Mouse (Mus musculus) megakaryocyte, adult 5-6 weeks (primary cell): Measurements from ENCODE around the gene 2310022B05Rik. TPM values are rescaled to one million over a fixed set of nuclear protein-coding genes. Genes with fewer than 3 reads are reported as not detected.
A peak's percentile ranks its signal among the peaks of the same experiment; 100 is the strongest.

Experiments
- ATAC-seq: 2 replicates; pipeline ENCODE4 v1.8.0; 2016; ENCODE audit warnings: mild to moderate bottlenecking, inconsistent platforms; ENCODE audit not compliant: poor library complexity, severe bottlenecking
- total RNA-seq, 2 experiments: library from RNA; stranded (forward) in 1 of 2; stranded (reverse) in 1 of 2; fragments of 153-499, 151-499 nt in 1 of 2; fragments of 221-1000, 200-1000 nt in 1 of 2; gene quantifications; 2 replicates each; pipeline versions ENCODE4 v1.2.3 to v1.2.4; 2015 to 2017

The 2310022B05Rik gene
- total RNA-seq, 2 experiments from 2014 or later, result 1.6 to 6.2 TPM

DNA sequence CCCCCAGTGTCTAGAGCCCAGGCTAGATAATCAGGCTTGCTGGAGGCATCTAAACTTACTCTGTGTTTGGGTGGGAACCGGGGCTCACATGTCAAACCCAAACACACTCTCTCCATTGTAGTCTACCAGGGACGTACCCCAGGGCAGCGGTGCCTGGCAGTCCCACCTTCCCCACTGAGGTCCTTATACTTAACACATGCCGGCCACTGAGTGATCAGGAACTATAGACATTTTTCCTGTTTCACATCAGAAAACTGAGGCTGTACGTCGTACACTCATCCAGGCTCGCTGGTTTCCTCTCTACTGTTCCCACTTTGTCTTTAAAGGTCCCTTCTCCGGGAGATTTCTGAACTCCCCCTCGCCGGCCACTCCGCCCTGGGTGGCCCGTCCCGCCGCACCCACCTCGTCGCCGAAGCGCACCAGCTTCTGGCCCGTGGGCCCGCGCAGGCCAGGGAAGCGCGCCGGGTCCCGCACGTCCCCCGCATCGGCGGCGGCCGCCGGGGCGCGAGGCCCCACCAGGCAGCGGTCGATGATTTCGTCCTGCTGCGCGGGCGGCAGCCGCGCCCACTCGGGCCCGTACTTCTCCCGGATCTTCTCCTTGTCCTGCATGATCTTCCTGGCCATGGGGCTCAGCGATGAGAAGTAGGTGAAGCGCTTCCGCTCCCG, 590 bp downstream of the 2310022B05Rik start:
- ATAC-seq, result peak; percentile 25

DNA sequence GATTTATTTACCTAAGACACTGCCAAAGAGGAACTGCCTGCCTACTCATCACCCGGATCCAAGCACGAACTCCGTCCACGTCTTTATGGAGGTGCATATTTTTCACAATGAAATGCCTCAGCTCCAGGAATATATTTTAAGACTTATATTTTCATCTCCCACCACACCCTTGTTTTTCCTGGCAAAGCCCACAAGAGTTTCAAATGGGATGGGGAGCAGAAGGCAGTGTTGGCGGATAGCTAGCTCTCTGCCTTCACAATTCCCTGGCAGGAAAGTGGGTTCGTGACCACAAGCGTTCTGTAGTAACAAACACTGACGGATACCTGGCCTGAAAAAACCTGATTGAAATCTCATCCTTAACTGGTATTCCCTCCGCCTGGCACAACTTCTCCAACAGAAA, 1.4 kb downstream of the 2310022B05Rik start:
- ATAC-seq, result no peak

DNA sequence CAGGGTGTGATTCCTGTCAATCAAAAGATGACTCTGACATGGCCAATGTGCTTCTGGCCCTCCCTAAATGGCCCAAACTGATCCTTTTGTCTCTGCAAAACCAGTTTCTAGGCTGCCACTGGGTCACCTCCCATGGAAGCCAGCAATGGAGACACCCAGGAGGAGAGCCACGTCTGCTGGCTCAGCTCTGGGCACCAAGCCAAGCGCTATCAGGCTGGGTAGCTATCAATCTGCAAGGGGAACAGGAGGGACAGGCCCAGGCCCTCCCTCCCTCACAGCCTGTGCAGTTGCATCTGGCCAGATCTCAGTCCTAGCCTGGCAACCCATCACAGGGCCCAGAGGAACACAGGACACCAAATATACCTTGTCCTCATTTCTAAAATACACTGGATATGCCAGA, 4.8 kb downstream of the 2310022B05Rik start:
- ATAC-seq, result no peak

DNA sequence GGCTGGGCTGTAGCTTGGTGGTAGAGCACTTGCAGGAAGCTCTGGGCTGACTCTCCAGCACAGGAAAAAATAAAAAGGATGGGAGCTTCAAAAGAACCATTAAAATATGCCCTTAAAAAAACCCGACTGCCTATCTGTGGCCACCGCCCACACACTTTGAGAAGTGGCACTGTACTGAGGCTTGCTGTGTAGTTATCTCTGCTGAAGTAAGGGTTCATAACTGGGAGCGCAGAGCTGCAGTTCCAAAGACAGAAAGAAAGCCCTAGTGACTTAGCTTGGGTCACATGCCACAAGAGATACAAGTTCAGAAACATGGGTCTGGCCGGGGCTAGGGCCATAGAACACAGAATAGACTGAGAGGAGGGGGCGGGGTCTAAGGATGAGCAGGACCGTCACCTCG, 5.2 kb downstream of the 2310022B05Rik start:
- ATAC-seq, result no peak

DNA sequence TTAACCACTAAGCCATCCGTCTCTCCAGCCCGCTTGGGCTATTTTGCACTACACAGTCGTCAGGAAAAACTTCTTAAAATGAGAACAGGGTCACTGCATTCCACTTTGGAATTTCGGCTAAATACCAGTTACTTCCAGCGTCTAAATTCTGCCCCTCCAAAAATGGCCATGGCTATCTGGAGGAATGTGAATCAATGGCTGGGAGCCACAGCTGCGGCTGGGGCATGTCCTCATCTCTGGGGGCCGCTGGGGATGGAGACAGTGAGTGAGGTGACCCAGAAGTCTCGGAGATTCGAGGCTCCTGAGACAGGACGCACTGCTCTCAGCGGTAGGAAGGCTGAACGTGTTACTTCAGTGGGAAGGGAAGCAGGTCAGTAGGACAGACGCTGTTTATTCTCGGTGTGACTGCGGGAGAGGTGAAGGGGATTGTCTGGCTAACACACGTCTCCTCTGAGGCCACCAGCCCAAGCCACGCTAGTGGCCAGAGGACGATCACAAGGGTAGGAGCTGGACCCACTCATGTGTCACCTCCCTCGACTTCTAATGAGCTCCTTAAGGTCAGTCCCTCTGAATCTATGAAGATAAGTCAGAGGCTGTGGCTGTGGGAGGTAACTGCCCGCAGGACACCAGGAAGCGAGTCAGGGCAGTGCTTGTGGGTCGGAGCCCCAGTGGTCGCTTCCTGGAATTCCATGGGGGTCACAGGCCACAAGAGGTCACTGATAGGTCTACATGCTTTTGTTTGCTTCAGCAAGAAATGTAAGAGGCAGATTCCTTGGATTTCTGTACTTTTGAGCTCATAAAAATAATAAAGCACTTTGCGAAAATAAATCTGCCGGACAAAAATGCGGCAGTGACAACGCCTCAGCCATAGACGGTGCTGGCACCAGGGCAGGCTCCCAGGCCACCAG, 9.3 kb downstream of the 2310022B05Rik start:
- no peak for ATAC-seq

DNA sequence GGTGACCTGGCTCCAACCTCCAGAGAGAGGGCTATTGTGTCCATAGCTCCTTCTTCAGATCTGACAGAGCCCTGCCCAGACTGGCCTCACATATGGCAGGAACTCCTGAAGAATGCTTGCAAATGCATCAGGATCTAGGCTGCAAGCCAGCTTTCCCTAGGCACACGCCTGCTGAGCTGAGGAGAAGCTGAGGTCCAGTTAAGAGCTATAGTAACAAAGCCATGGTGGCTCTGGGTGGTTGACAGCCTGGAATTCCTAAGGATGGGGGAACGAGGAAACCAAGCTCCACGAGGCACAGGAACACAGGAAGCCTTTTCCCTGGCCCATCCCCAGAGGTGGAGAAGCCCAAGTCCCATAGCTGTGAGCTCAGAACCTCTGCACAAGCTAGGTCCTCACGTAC, 10.6 kb downstream of the 2310022B05Rik start:
- ATAC-seq, result no peak

DNA sequence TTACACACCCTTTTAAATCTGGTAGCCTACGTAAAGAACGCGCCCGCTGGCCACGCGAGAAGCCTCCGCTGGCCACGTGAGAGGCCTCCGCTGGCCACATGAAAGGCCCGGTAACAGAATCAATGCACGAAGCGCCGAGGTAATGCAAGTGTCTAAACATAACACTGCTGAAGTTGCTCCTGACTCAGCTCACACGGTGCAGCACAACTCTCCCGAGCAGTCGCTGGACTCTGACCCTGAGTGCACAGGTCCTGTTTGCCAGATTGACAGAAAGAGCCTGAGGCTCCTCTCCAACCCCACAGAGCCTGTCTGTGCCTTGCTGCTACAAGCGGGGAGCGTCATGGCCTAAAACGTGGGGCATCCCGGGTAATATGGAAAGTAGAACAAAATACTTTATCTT, 11.4 kb downstream of the 2310022B05Rik start:
- ATAC-seq, result no peak

DNA sequence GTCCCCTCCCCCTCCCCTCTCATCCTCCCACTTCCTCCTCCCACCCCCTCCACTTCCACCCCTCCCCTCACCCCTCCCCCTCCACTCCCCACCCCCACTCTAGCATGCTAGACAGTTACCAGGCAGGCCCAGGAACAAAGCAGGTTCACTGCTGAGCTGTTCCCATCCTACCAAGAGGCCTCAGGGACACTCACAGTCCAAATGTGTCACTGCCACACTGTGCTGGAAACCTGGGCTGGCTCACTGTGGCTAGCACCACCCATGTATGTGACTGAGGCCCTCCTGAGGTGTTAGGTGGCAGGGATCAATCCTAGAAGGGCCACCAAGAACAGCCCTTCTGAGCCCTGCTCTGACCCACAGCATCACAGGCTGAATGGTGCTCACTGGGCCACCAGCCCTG, 14.9 kb downstream of the 2310022B05Rik start:
- ATAC-seq, result no peak

DNA sequence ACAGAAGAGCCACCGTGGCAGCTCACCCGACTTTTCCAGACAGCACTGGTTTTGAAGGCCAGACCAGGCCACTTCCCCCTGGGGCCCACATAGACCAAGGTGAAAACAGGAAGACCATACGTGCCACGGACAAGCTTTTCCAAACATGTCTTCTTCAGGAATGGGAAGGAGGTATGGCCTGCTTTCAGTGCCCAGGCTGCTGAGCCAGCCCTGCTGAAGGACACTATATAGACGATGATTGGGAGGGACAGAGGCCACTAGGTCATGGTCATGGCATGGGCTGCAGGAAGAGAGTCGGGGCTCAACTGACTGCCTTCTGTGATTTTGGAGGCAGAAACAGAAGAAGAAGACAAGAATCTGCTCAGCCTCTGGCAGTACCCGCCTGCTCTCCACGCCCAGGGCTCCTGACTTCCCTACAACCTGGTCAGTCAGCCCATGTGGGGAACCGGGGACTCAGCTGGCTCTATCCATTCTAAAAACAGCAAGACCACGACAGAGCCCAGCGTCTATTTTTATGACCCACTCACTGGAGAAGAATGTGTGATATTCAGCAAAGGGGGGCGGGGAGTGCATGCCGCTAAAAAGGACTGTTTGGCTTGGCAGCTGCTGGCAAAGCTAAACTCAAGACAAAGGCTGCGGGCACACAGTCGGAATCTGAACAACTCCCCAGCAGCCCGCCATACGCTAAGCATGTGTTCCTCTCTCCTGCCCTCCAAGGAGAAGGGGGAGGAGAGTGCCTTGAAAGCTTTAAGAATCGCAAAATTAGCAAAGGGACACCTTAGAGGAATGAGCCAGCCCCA, 19.4 kb downstream of the 2310022B05Rik start:
- no peak for ATAC-seq

DNA sequence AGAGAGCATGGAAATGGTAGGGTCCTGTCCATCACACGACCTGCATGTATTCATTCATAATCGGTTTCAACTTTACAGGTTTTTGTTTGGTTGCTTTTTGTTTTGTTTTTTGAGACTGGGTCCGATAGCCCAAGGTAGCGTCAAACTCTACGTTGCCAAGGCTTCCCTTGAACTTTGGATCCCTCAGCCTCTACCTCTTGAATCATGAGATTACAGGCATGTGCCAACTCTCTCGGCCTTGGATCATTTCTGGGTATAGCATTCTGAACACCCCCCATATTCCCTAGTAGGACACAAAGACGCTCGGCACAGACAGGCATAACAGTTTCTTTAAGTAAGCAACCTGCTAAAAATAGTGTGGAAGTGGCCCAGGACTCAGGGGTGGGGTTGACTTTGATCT, 21.6 kb downstream of the 2310022B05Rik start:
- no peak for ATAC-seq

DNA sequence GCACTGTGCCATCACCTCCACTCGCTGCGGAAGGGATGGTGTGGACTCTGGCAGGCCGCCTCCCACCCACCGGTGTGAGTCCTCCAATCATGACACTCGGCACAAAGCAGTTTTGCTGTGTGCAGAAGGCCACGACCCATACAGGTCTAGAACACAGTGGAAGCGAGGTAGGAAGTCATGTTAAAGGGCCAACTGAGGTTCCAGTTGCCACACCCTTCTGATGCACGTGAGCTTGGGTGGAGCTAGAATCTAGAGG, 28.0 kb downstream of the 2310022B05Rik start:
- ATAC-seq, result no peak

DNA sequence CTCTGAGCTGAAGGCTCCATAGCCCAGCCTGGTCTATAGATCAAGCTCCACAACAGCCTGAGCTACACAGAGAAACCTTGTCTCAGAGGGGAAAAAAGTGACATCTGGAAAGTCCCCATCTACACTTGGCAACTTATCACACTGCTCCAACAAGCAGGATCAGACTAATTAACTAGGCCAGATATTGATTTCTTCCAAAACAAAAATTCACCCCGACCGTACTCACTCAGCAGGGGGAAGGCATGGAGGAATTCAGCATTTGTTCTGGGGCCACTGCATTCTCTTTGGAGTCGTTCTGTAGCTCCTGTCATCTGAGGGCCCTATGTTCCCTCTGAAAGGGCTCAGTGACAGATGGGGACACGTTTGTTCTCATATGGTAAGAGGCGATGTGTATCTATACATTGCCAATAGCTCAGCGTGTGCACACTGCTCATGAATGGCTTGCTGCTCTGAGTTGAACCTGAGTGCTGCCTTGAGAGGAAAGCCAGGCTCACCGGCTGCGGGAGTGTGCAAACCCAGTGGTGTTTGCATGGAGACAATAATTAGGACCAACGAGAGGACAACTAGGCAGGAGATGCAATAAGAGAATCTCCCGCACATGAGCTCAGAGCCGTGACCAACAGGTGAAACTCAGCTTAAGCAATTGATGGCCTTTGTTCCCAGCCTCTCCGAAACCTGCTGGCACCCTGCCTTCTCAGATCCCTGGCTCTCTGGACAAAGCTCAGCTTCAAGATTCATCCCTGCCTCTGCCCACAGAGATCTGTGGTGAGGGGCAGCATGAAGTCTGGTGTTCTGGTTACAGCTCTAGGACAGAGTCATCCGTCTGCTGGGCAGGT, 28.5 kb downstream of the 2310022B05Rik start:
- no peak for ATAC-seq

DNA sequence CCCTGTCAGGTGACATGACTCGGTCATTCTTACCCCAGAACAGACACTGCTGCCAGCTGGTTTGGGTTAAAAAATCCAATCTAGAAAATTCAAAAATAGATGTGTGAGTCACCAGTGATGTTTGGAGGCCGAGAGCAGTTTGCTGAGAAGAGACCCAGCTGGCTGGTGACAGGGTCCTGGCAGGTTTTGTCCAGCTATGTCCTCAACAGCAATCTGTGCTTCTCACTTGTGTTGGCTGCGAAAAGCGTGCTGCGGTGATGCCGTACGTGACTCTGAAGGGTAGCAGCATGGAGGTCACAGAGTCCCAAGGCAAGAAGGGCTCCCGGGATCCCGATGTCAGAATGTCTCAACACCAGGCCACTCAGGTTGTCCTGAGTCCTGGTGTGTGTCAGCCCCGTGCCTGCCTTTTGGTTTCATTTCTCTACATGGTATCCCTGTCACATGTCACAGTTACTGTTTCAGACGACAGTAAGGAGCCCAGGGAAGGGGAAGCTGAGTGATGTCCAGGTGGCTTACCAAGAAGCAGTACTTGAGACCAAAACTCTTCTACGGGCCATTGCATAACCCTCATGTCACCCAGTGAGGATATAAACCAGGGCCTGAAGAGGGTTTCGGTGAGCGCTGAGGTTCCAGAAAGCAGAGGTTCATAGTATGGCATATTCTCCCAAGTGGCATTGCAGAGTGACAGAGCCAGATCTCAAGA, 30.0 kb downstream of the 2310022B05Rik start:
- peak; percentile 56 for ATAC-seq

DNA sequence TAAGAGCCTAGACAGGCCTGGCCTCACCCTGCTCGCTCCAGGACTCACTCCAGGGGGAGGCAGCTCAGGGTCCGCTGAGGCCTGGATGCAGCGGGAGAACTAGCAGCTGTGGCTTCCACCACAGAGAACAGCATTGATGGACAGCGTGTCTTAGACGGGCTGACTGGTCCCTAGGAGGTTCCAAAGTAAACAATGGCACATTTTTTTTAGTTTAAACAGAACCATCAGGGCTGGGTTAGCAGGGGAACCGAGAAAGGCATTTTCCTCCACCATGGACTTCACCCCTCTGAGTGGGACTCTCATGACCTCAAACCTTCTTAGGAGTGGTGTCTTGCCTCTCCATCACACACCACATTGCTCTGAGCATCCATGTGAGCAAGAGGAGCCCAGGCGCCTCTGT, 31.2 kb downstream of the 2310022B05Rik start:
- no peak for ATAC-seq

DNA sequence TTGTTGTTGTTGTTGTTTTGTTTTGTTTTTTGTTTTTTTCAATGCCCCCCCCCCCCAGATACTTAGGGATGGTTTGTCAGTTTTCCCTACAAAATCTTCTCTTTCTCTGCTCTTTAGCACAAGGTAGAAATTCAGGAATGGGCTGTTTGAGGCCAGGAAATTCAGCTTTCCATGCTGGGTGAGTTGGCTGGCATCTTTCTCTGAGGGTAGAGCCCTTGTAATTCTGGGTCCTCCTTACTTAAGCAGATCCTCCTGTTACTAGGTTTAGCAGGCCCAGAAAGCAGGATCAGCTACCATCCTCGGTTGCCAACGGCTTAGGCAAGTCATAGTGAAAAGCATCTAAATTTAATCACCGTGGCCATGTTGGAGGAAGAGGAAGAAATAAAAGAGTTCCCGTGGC, 32.3 kb downstream of the 2310022B05Rik start:
- no peak for ATAC-seq

DNA sequence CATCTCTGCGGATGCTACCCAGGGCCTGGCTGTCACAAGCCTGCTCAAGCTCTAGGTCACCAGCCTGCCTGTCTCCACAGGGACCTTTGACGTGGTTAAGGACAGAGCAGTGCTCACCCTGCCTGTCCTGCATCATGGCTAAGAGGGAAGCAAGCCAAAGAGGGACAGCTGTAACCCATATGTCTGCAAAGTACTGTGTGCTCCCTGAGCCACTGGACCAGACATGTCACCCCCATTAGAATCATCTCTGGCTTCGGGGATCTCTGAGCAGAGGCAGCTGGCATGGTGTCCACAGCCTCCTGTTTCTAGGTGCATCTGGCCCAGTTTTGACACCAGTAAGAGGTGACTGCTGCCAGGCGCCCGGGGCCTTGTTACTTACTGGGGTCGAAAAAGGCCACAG, 32.7 kb downstream of the 2310022B05Rik start:
- no peak for ATAC-seq

DNA sequence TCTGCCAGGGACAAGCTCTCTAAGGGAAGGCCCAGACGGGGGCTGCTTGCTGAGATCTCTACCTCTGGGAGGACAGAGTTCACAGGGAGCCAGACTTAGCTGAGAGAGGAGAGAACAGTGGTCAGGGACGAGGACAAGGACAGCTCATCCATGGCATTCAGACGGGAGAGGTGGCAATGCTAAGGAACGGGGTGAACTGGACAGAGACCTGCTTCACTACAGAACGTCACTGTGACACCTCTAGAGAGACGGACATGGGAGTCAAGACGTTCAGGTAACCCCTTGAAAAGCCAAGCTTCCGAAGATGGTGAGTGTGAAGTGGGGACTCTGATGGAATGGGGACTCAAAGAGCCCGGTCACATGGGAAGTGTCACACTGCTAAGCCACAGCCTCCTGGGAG, 36.9 kb downstream of the 2310022B05Rik start:
- no peak for ATAC-seq

DNA sequence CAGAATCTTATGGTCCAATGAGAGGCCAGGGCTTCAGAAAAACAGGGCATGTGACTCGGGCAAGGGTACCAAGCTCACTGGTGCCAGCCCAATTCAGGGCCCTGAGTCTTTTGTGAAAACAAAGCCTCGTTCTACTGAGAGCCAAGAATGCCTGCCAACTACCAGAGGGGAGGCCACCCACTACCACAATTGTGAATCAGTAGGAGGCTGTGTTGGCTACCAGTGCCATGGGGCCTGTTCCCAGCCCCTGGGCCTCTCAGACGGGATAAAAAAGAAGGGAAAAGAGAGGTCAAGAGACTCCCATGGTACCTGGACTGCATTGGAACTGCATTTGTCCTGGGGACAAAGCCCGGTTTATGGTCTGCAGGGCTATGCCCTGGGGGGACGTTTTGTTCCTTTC, 41.9 kb downstream of the 2310022B05Rik start:
- ATAC-seq, result no peak

DNA sequence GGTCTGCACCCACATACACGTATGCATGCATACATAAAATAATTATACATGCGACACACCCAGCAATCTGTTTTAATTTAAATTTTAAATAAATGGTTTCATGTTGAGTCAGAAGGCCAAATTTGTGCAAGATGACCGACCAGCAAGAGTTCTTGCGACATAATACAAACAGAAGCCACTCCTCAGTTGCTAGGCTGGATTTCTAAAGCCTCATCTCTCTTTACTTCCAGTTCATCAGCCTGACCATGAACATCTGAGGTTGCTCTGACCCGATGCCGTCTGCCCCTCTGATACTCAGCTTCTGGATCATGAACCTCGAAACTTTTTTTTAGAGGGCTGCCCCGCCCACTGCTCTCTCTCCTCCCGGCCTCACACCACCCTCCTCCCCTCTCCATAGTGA, 44.9 kb downstream of the 2310022B05Rik start:
- ATAC-seq, result peak; percentile 51

DNA sequence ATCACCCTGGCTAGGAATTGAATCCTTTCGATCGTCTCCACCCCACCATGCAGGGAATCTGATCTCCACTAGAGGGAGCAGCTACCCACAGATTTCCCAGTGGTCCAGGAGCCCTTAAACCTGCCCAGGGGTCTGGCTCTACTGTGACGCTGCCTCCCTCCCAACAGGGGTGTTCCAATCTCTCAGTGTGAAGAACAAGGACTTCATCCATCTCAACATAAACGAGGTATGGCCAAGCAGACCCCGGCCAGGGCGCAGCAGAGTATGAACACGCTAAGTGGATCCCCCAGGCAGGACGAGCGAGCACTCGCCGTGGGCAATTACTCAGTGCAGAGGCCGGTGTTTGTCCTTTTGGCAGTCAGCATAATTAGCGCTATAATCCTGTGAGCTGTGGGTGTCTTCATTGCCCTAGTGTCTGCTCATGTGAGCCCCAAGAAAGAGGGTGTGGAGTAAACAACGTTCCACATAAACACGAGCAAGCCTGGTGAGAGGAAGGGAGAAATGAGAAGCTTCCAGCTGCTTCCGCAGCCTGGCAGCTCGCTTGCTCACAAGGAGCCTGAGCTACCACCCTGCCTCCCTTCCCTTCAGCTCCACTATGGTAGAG, 45.8 kb downstream of the 2310022B05Rik start:
- ATAC-seq, result peak; percentile 85
